Mouse (Mus musculus) spleen, adult 2 months (tissue): ENCODE data around the gene Plekhj1. TPM values are rescaled to one million over a fixed set of nuclear protein-coding genes. Genes with fewer than 3 reads are reported as not detected.

Experiments
- DNase-seq, 2 experiments: peaks; one replicate each; pipeline versions ENCODE4 v3.0.0 to v3.0.0-alpha.2; 2012 to 2021; ENCODE audit warnings: low spot score in 2 of 2, low read depth in 1 of 2
- H3K27ac ChIP-seq: fragments of 200-500 bp; 2 replicates; pipeline ENCODE4 v1.5.1; 2012; ENCODE audit warnings: low read length, inconsistent platforms; ENCODE audit not compliant: insufficient read depth
- H3K27me3 ChIP-seq: fragments of 200-500 bp; 2 replicates; pipeline ENCODE4 v1.6.1; 2012; ENCODE audit warnings: mild to moderate bottlenecking, moderate library complexity, low read length, inconsistent platforms; ENCODE audit not compliant: control insufficient read depth, insufficient read depth
- H3K36me3 ChIP-seq: fragments of 200-500 bp; 2 replicates; pipeline ENCODE4 v1.6.1; 2012; ENCODE audit warnings: mild to moderate bottlenecking, low read length, inconsistent platforms; ENCODE audit not compliant: control insufficient read depth, insufficient read depth
- H3K4me1 ChIP-seq: fragments of 200-500 bp; 2 replicates; pipeline ENCODE4 v1.6.1; 2011; ENCODE audit warnings: inconsistent platforms; ENCODE audit not compliant: control insufficient read depth, insufficient read depth, insufficient read length
- H3K4me3 ChIP-seq: fragments of 200-500 bp; 2 replicates; pipeline ENCODE4 v1.5.1; 2011; ENCODE audit warnings: mild to moderate bottlenecking, inconsistent platforms; ENCODE audit not compliant: insufficient read depth, insufficient read length; ENCODE audit errors: extremely low read depth
- CTCF ChIP-seq: fragments of 200-500 bp; IDR thresholded peaks from 2 replicates; pipeline ENCODE4 v1.5.1; 2011; ENCODE audit warnings: mild to moderate bottlenecking, inconsistent platforms; ENCODE audit not compliant: insufficient read depth, insufficient read length, insufficient replicate concordance; ENCODE audit errors: extremely low read depth
- POLR2A ChIP-seq: fragments of 200-500 bp; IDR thresholded peaks from 2 replicates; pipeline ENCODE4 v1.6.1; 2011; ENCODE audit warnings: low read depth, low read length, inconsistent platforms
- WGBS: fragments of 180-500 bp; shearing (Covaris S2); methylation state at CpG from one replicate; pipeline ENCODE4 v1.1.7; 2018; 5-methylcytosine and 5-hydroxymethylcytosine counted together
- polyA plus RNA-seq: library from polyadenylated mRNA; depleted of rRNA; stranded (reverse); fragments of >200 nt; gene quantifications from 2 replicates; pipeline ENCODE4 v1.2.3, GENCODE M21; 2012

Gene Plekhj1
- polyA plus RNA-seq, 1 experiment = 71.8 TPM

DNA sequence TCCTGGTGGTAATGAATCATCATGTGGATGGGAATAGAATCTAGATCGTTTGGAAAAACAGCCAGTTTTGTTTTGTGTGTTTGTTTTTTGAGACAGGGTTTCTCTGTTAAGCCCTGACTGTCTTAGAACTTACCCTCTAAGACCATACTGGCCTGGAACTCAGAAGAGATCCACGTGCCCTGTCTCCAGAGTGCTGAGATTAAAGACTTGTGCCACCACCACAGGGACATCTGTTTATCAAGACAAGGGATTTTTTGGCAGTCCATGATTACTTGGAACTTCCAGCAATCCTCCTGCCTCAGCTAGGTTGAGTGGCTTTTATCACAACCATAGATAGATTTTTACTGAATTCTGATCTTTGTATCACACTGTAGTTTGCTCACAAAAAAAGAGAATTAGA, 26.4 kb upstream of the Plekhj1 start:
- Histone ChIP-seq H3K36me3 (peaks cover 11% of the 10 kb centered on the region), H3K27ac (peak overlapping the region; percentile 86), H3K27me3 (no peaks in the 10 kb centered on the region), H3K4me3 (no peak overlapping the region), H3K4me1 (peaks cover 14% of the 10 kb centered on the region; the same call in 1 of the 2 replicates)
- TF ChIP-seq CTCF = no peak
- TF ChIP-seq POLR2A = no peak
- WGBS = 35% methylated on average over 2 of the region's 2 CpGs
- no peak for DNase-seq

DNA sequence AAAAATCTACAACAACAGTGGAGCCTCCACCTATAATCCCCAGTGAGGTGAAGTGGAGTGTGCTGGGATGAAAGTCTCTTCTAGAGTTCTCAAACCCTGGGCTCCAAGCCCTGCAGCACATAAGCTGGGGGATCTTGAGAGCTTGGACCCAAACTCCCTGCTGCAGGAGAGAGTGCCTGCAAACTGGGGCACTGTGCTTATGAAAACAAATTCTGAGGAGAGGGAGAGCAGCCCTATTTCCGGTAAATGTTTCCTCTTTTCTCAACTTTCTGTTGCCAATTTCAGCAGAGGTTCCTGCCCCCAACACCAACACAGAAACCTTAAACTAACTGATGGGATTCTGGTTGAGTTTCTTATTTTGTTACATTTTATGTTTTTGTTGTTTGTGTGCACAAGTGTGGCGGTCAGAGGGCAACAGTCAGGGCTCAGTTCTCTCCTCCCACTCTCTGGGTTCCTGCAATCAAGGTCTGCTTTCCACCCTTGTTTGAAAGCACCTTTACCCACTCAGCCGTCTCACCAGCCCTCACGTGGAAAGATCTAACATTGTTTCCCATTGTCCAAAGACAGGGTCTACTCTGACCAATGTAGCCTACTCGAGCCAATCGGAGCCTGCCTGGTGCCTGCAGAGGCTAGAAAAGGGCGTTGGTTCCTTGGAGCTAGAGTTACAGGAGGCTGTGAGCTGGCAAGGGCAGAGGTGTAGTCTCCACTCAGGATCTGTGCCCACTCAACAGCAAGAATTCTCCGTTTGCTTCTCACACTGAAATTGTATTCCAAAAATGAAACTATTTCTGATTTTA, 25.6 kb upstream of the Plekhj1 start:
- DNase-seq = no peak
- Histone ChIP-seq H3K36me3 (0 out of 2 replicates have a peak, but pooled peaks cover 3% of the 10 kb centered on the region), H3K27me3 (no peaks in the 10 kb centered on the region), H3K27ac (peak overlapping the region; percentile 86), H3K4me1 (peaks cover 14% of the 10 kb centered on the region; the same call in 1 of the 2 replicates), H3K4me3 (peak overlapping the region; percentile 21; the same call in 1 of the 2 replicates)
- 11% methylated on average over 8 of the region's 8 CpGs for WGBS
- TF ChIP-seq POLR2A (no peak), CTCF (no peak)

DNA sequence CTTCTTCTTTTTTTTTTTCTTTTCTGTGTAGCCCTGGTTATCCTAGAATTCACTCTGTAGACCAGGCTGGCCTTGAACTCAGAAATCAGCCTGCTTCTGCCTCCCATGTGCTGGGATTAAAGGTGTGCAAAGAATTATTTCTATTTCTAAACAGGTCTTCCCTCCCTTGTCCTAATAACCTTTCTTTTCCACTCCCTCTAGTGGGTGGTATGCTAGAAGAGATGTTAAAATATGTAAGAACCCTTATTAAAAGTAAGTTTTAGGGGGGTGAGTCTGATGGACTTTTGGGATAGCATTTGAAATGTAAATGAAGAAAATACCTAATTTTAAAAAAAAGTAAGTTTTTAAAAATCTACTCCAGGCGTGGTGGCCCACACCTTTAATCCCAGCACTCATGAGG, 24.9 kb upstream of the Plekhj1 start:
- WGBS = 83% methylated on average over 1 of the region's 1 CpGs
- no peaks in the 10 kb centered on the region for H3K27me3 ChIP-seq
- H3K36me3 ChIP-seq = no peaks in the 10 kb centered on the region
- peaks cover 14% of the 10 kb centered on the region; the same call in 1 of the 2 replicates for H3K4me1 ChIP-seq
- DNase-seq = no peak
- H3K4me3 ChIP-seq = no peak overlapping the region
- no peak overlapping the region for H3K27ac ChIP-seq
- TF ChIP-seq CTCF (no peak), POLR2A (no peak)

DNA sequence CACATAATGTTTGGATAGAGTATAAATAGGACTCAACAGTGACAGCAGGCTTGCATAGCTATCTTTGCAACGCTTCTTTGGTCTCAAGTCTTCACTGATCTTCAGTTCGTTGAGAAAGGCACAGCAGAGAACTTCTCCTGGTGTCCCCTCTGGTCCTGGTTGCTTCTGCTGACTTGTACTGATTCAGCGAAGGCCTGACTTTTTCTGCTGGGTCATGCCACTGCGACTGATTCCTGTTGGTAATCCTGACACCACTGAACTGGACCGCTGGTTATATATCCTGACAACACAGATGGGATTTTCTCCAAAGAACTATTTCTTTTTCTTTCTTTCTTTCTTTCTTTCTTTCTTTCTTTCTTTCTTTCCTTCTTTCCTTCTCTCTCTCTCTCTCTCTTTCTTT, 24.1 kb upstream of the Plekhj1 start:
- H3K27ac ChIP-seq = no peak overlapping the region
- H3K4me3 ChIP-seq = no peak overlapping the region
- H3K36me3 ChIP-seq = no peaks in the 10 kb centered on the region
- TF ChIP-seq CTCF (no peak), POLR2A (no peak)
- DNase-seq = no peak
- H3K4me1 ChIP-seq = peaks cover 11% of the 10 kb centered on the region; the same call in 1 of the 2 replicates
- 83% methylated on average over 5 of the region's 5 CpGs for WGBS
- H3K27me3 ChIP-seq = no peaks in the 10 kb centered on the region

DNA sequence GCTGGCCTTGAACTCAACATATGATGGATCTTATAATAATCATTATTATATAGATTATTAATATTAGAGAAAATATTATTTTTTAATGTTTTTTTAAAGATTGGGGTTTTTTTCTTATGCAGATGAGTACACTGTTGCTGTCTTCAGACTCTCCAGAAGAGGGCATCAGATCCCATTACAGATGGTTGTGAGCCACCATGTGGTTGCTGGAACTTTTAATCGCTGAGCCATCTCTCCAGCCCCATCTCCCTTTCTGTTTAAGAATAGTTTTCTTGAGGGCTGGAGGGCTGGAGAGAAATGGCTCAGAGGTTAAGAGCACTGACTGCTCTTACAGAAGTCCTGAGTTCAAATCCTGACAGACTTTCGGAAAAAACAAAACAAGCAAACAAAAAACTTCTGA, 23.6 kb upstream of the Plekhj1 start:
- Histone ChIP-seq H3K27ac (no peak overlapping the region), H3K4me3 (no peak overlapping the region), H3K36me3 (no peaks in the 10 kb centered on the region), H3K4me1 (peaks cover 11% of the 10 kb centered on the region; the same call in 1 of the 2 replicates), H3K27me3 (no peaks in the 10 kb centered on the region)
- TF ChIP-seq POLR2A (no peak), CTCF (peak; percentile 23; the same call in 1 of the 2 replicates)
- 49% methylated on average over 2 of the region's 2 CpGs for WGBS
- DNase-seq = peak in 1 of 2 experiments; percentile 40

DNA sequence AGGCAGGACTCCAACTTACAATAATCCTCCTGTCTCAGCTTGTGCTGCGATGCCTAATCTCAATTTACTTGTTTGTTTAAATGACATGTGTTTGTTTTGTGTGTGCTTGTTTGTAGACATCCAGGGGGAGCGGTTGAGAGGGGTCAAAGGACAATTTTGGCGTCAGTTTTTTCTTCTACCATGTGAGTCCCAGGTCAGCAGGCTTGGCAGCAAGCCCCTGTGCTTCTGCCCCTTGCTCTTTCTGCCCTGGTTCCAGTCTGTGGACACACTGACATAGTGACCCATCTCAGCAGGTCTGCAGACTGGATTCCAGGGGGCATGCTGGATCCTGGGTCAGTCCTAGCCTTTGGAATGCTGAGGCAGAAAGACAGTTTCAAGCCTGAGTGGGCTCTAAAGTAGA, 21.0 kb upstream of the Plekhj1 start:
- Histone ChIP-seq H3K36me3 (no peaks in the 10 kb centered on the region), H3K4me3 (no peak overlapping the region), H3K4me1 (peaks cover 8% of the 10 kb centered on the region; the same call in 1 of the 2 replicates), H3K27me3 (no peaks in the 10 kb centered on the region), H3K27ac (peak overlapping the region; percentile 8; the same call in 1 of the 2 replicates)
- no peak for TF ChIP-seq CTCF
- no peak for TF ChIP-seq POLR2A
- no peak for DNase-seq
- 74% methylated on average over 3 of the region's 3 CpGs for WGBS
